Mouse (Mus musculus): ENCODE measurements at regions not wholly inside any gene's neighbourhood (a gene's known extent, or its start where the extent isn't known, plus 50 kb on each side); places are given as distances from the start of the nearest gene placed in this dataset.

GRCm38 (mm10) chr12:79879093-79879917 is 233.5 kb downstream of the Zfp36l1 start:
- peak overlapping the region; percentile 1; the same call in 1 of the 2 replicates for H3K4me2 ChIP-seq
- H3K9ac ChIP-seq, result 0 out of 2 replicates have a peak overlapping the region, but pooled peaks have one; percentile 34
- ATAC-seq (ENCODE audit: low read depth), result peak; percentile 89
- H3K27ac ChIP-seq (replicated peaks), result peak overlapping the region; percentile 78
- peaks cover 7% of the 10 kb centered on the region; the same call in 1 of the 2 replicates for H3K9me3 ChIP-seq
- no peaks in the 10 kb centered on the region for H3K36me3 ChIP-seq
- 7% methylated on average over 15 of the region's 15 CpGs for WGBS
- H3K4me1 ChIP-seq (replicated peaks), result peaks cover 37% of the 10 kb centered on the region
- H3K27me3 ChIP-seq, result no peaks in the 10 kb centered on the region
- H3K4me3 ChIP-seq, result no peak overlapping the region

GRCm38 (mm10) chr12:79878766-79879092 is 234.1 kb downstream of the Zfp36l1 start:
- H3K27me3 ChIP-seq, result no peaks in the 10 kb centered on the region
- no peak overlapping the region for H3K4me2 ChIP-seq
- peak overlapping the region; percentile 78 for H3K27ac ChIP-seq (replicated peaks)
- peaks cover 37% of the 10 kb centered on the region for H3K4me1 ChIP-seq (replicated peaks)
- no peak overlapping the region for H3K9ac ChIP-seq
- peaks cover 7% of the 10 kb centered on the region; the same call in 1 of the 2 replicates for H3K9me3 ChIP-seq
- WGBS, result 26% methylated on average over 5 of the region's 5 CpGs
- no peak for ATAC-seq (ENCODE audit: low read depth)
- H3K4me3 ChIP-seq, result no peak overlapping the region
- no peaks in the 10 kb centered on the region for H3K36me3 ChIP-seq

- H3K4me2 ChIP-seq, result no peak overlapping the region
- no peaks in the 10 kb centered on the region for H3K27me3 ChIP-seq
- no peaks in the 10 kb centered on the region for H3K36me3 ChIP-seq
- no peak for ATAC-seq (ENCODE audit: low read depth)
- WGBS, result 84% methylated on average over 3 of the region's 3 CpGs
- no peak overlapping the region for H3K9ac ChIP-seq
- H3K9me3 ChIP-seq, result peaks cover 7% of the 10 kb centered on the region; the same call in 1 of the 2 replicates
- H3K4me3 ChIP-seq, result no peak overlapping the region
- H3K27ac ChIP-seq (replicated peaks), result peak overlapping the region; percentile 78; the same call in 1 of the 2 replicates
- H3K4me1 ChIP-seq (replicated peaks), result peaks cover 37% of the 10 kb centered on the region
Measured at GRCm38 (mm10) chr12:79878163-79878562, 234.7 kb downstream of the Zfp36l1 start.

- Histone ChIP-seq H3K36me3 (no peaks in the 10 kb centered on the region), H3K4me2 (no peak overlapping the region), H3K4me3 (no peak overlapping the region), H3K4me1 (replicated peaks) (peaks cover 12% of the 10 kb centered on the region), H3K9me3 (peaks cover 7% of the 10 kb centered on the region; the same call in 1 of the 2 replicates), H3K9ac (no peak overlapping the region), H3K27me3 (no peaks in the 10 kb centered on the region), H3K27ac (replicated peaks) (no peak overlapping the region)
- WGBS, result 78% methylated on average over 2 of the region's 2 CpGs
- ATAC-seq (ENCODE audit: low read depth), result no peak
Measured at GRCm38 (mm10) chr12:79874333-79874732, 238.5 kb downstream of the Zfp36l1 start.

GRCm38 (mm10) chr12:79865179-79865552 is 247.6 kb downstream of the Zfp36l1 start:
- H3K9me3 ChIP-seq, result no peaks in the 10 kb centered on the region
- H3K4me2 ChIP-seq, result no peak overlapping the region
- WGBS, result 65% methylated on average over 6 of the region's 6 CpGs
- H3K27me3 ChIP-seq, result no peaks in the 10 kb centered on the region
- H3K4me1 ChIP-seq (replicated peaks), result peaks cover 5% of the 10 kb centered on the region; the same call in 1 of the 2 replicates
- H3K9ac ChIP-seq, result no peak overlapping the region
- H3K27ac ChIP-seq (replicated peaks), result no peak overlapping the region
- H3K36me3 ChIP-seq, result no peaks in the 10 kb centered on the region
- no peak overlapping the region for H3K4me3 ChIP-seq
- ATAC-seq (ENCODE audit: low read depth), result no peak

- ATAC-seq (ENCODE audit: low read depth), result no peak
- 74% methylated on average over 20 of the region's 20 CpGs for WGBS
- Histone ChIP-seq H3K4me3 (no peak overlapping the region), H3K4me2 (no peak overlapping the region), H3K9me3 (no peaks in the 10 kb centered on the region), H3K27me3 (no peaks in the 10 kb centered on the region), H3K36me3 (no peaks in the 10 kb centered on the region), H3K4me1 (replicated peaks) (peaks cover 11% of the 10 kb centered on the region), H3K27ac (replicated peaks) (no peak overlapping the region), H3K9ac (no peak overlapping the region)
Measured at GRCm38 (mm10) chr12:79864346-79865178, 248.3 kb downstream of the Zfp36l1 start.

Measured in neural tube, embryonic 13.5 days (tissue).